Mouse (Mus musculus): ENCODE data around the gene Zzef1.
"Not testable (repeated sequence)": the region's sequence is repeated elsewhere in the genome, so short reads cannot be mapped to it uniquely, and the experiment has no call there.

Gene Zzef1

GRCm38 (mm10) chr11:72795455-72796295 lies at the start of gene Zzef1, which contains the start of gene Cyb5d2:
Zzef1 (plus strand) TSS chr11:72796226.
Cyb5d2 (minus strand) TSS chr11:72796142.
- peak; percentile 94 to 96 for DNase-seq

DNA sequence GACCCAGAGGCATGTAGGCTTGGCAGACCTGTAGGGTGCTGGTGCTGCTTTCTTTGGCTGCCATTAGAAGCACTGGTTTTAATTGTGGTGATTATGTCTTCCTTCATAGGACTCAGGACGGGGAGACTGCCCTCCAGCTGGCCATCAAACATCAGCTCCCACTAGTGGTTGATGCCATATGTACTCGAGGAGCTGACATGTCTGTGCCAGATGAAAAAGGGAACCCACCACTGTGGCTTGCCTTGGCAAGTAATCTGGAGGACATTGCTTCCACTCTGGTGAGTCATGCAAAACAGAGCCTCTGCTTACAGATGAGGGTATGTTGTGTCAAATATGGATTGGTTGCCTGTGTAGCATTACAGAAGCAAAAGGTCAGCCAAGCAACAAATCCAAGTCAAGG lies 44.1 kb upstream of the Zzef1 start:
- no peak for DNase-seq

GRCm38 (mm10) chr11:72758316-72758715 lies 37.7 kb upstream of the Zzef1 start:
- peak; percentile 53 to 61 for DNase-seq

DNA sequence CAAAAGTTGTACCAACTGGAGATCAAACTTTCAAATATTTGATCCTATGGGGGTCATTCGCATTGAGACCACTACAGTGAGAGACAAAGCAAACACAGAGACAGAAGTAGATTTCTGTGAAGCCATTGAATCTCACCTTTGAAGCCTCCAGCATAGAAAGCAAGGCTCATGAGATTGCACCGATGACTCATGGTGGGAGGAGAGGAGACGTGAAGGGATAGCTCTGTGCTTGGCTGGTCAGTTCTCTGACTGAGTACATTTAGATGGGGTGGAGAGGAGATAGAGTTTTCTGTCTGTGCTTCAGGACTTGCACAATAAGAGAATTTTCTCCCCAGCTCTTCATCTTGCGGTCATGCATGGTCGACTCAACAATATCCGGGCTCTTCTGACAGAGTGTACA lies 36.4 kb upstream of the Zzef1 start:
- no peak for DNase-seq

DNA sequence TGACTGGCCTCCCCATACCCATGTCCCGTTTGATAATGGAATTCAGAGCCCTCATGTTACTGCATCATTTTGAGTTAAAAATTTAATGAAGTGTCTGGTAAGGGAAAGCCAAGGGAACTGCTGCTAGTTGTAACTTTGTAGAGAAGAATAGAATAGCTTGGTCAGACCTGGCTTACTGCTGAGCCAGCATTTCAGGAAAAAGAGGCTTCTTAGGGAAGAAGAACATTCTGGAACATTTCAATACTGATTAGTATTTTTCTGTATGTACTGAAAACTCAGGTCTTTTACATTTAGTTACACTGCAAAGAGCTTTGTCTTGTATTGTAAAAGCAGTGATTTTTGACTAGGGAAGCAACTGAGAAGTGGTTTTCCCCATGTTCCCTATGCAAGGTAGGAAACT lies 35.2 kb upstream of the Zzef1 start:
- DNase-seq: no peak

DNA sequence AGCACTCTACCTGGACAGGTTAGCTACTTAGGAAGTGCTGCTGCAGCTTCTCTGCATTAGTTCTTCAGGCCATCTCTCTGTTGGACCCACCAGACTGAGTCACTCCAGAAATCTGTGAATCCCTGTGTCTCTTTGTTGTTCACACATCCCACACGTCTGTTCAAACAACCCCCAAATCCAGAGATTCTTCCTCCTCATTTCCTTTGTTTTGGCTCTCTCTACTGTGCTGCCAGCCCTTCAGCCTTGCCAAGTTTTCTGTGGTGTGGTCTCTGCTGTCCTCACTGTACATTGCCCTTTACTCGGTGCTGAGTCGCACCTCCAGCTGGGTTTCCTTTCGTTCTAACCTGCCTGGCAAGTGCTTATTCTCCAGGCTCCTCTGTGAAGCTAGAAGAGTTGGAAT lies 31.8 kb upstream of the Zzef1 start:
- DNase-seq: no peak

- no peak for DNase-seq
These were observed 28.3 kb upstream of the Zzef1 start for GRCm38 (mm10) chr11:72767716-72768115.

- no peak for DNase-seq
These were observed 27.0 kb upstream of the Zzef1 start for GRCm38 (mm10) chr11:72769061-72769460.

- DNase-seq: no peak
These were observed 25.7 kb upstream of the Zzef1 start for GRCm38 (mm10) chr11:72770324-72770723.

DNA sequence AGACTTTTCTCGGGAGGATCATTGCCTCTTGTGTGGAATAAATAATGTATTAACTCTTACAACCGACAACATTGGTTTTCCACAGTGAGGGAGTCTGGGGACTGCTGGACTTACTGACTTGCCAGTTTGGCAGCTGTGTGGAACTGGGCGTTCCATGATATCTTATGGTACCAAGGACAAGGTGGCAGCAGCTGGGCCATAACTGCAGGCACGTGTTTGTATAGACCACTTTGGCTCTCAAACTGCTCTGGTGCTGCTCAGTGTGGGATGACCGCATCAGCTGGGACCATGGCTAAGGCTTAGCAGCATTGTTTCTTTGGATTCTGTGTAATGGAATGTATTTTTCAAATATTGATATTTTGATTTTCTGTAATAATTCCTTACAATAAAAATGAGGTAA lies 25.2 kb upstream of the Zzef1 start:
- no peak for DNase-seq

GRCm38 (mm10) chr11:72771461-72771860 lies 24.6 kb upstream of the Zzef1 start:
- DNase-seq: no peak

DNA sequence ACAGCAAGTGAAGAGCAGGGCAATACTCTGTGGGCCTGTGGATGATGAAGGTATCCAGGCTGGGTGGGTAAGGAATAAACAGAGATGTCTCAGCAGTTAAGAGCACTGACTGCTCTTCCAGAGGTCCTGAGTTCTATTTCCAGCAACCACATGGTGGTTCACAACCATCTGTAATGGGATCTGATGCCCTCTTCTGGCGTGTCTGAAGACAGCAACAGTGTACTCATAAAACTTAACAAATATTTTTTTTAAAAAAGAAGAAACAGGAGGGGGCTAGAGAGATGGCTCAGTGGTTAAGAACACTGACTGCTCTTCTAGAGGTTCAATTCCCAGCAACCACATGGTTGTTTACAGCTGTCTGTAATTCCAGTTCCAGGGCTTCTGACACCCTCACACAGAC lies 23.4 kb upstream of the Zzef1 start:
- DNase-seq: not testable (repeated sequence)

- no peak for DNase-seq
These were observed 17.1 kb upstream of the Zzef1 start for GRCm38 (mm10) chr11:72778957-72779356.

DNA sequence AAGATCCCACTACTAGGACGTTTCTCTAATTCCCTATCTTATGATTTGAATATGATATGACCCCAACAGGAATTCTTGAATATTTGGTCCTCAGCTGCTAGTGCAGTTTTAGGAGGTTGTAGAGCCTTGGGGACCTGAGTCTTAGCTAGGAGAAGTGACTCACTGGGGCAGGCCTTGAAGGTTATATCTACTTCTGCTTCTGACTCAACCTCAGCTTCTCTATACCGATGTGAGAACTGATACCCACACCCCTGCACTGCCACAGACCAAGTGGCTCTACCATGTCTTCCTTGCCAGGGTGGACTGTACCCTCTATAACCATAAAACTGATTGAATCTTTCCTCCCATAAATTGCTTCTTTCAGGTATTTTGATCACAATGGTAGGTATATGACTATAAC lies 13.9 kb upstream of the Zzef1 start:
- no peak for DNase-seq

GRCm38 (mm10) chr11:72782503-72782902 lies 13.5 kb upstream of the Zzef1 start:
- DNase-seq: no peak

DNA sequence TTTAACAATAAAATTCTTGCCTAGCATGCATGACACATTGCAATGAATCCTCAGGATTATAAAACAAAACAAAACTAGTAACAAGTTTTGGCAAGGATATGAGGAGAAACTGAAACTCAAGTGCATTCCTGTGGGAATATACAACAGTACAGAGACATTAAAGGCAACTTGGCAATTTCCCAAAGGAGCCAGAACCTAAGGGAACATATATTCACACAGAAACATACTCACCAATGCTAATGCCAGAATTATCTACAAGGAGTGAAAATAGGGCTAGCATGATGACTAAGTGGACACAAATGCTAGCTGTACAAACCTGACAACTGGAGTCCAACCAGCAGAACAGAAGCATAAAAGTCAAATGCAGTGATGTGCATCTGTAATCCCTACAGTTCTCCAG lies 4.0 kb upstream of the Zzef1 start:
- DNase-seq: no peak

DNA sequence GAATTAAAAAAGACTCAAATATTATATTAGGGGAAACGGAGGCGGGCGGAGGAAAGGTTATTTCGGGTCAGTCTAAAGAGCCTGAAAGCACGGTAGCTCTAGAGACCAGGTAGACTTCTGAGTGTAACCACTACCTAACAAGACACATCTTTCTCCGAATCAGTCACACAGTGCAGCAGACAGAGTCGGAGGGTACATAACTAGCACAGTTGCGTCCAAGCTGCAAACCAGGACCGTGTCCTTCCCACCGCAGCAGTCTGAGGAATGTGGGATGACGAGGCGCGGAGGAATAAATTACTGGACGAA lies 924 bp upstream of the Zzef1 start:
- no peak for DNase-seq

DNA sequence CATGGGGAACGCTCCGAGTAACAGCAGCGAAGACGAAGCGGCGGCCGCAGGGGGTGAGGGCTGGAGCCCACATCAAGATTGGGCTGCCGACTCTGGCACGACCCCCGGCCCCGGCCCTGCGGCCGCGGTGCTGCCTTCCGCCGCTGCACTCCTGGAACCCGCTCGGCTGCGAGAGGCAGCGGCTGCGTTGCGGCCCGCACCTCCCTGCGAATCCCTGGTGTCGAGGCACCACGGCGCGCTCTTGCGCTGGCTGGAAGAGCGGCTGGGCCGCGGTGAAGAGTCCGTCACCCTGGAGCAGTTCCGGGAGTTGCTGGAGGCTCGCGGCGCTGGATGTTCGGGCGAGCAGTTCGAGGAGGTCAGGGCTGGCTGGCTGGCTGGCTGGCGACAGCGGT lies 266 bp downstream of the Zzef1 start:
- no peak for DNase-seq

- DNase-seq: no peak
These were observed 830 bp downstream of the Zzef1 start for GRCm38 (mm10) chr11:72796773-72797338.

GRCm38 (mm10) chr11:72798112-72798511 lies 2.1 kb downstream of the Zzef1 start:
- no peak for DNase-seq

GRCm38 (mm10) chr11:72801182-72801581 lies 5.2 kb downstream of the Zzef1 start:
- no peak for DNase-seq

- no peak for DNase-seq
These were observed 7.0 kb downstream of the Zzef1 start for GRCm38 (mm10) chr11:72803038-72803437.

GRCm38 (mm10) chr11:72804586-72804985 lies 8.6 kb downstream of the Zzef1 start:
- no peak for DNase-seq

DNA sequence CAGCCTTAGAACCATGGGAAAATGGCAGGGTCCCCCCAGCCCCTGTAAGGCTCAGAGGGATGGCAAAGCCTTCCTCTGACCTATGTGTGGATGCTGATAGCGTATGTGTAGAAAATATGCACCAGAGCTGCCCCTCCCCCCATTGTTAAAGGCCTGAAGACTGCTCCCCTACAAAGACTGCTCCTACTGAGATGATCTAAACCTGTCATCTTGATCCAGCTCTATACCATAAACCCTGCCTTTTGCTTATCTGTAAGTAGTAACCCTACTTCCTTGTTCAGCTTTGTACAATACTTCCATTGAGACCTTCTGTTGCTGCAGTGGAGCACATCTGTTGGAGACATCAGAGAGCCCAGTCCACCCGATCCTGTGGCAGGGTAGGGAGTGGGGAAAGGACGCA lies 9.2 kb downstream of the Zzef1 start:
- no peak for DNase-seq

GRCm38 (mm10) chr11:72806556-72806955 lies 10.5 kb downstream of the Zzef1 start:
- peak; percentile 17 to 22 for DNase-seq

Measured in cerebellum, postnatal 10 days (tissue).